Mouse (Mus musculus): ENCODE measurements at regions not wholly inside any gene's neighbourhood (a gene's known extent, or its start where the extent isn't known, plus 50 kb on each side); places are given as distances from the start of the nearest gene placed in this dataset.

DNA sequence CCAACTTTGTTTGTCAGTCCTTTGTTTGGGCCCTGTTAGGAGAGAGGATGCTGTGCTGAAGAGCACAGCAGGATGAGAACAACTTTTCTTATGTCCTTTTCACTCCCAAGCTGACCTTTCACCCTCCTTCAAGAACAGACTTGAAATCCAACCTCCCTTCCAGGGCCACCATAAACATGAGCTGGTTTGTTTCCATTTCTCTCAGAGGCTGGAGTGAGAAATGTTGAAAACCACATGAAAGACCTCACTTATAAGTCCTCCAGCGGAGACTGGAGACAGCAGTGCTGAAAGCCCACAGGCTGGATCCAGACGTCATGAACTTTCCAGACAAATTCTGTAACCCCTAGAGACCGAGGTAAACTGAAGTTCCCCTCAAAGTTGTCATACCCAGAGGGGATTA, 761.3 kb downstream of the Flrt2 start:
- Histone ChIP-seq H3K9ac (replicated peaks) (no peak overlapping the region), H3K4me2 (replicated peaks) (no peak overlapping the region), H3K27ac (no peak overlapping the region), H3K4me1 (replicated peaks) (no peaks in the 10 kb centered on the region), H3K27me3 (no peaks in the 10 kb centered on the region), H3K36me3 (no peaks in the 10 kb centered on the region), H3K4me3 (replicated peaks) (no peak overlapping the region), H3K9me3 (no peaks in the 10 kb centered on the region)
- 11% methylated on average over 3 of the region's 3 CpGs for WGBS
- ATAC-seq: no peak

DNA sequence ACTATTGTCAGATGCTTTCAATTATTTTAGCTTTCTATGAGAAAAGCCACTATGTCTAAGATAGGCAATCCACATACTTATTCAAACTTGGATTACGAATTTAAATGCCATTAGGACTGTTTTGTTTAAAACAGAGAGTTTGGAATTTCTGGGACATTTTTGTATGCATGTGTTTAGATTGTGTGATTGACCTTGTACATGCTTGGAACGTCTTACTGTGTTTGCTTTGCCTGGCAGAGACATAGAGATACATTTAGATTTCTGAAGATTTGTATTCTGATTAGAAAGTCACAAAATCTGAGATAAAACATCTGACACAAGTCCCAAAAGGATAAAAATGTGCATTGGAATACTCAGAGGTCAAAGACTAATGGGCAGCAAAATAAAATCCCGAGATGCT, 784.3 kb downstream of the Flrt2 start:
- no peak overlapping the region for H3K4me2 ChIP-seq (replicated peaks)
- H3K9me3 ChIP-seq: no peaks in the 10 kb centered on the region
- no peak overlapping the region for H3K4me3 ChIP-seq (replicated peaks)
- ATAC-seq: no peak
- H3K27me3 ChIP-seq: no peaks in the 10 kb centered on the region
- H3K9ac ChIP-seq (replicated peaks): no peak overlapping the region
- H3K4me1 ChIP-seq (replicated peaks): no peaks in the 10 kb centered on the region
- H3K36me3 ChIP-seq: no peaks in the 10 kb centered on the region
- 74% methylated on average over 3 of the region's 3 CpGs for WGBS
- no peak overlapping the region for H3K27ac ChIP-seq

DNA sequence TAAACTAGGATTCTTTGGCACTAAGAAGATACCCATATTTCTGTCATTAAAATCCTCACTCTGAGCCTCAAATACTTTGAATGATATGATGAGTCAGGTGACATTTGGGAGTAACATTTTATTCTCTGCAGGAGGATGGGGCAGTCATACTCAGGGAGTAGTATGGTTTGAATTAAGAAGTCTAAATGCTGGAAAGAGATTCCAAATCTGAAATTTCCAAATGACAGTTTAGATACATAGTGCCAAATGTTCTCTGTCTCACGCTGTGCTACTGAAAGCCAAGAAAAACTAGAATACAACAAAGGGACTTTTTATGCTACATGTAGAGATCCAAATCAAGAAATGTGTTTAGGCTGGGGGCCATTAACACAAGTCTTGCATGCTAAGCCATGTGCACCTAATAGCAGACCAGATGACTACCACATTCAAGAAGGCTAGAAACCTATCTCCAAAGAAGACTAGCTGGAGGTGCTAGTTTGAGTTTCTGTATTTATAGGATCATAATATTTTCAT, 796.5 kb downstream of the Flrt2 start:
- 100% methylated on average over 1 of the region's 1 CpGs for WGBS
- ATAC-seq: no peak
- H3K4me3 ChIP-seq (replicated peaks): no peak overlapping the region
- H3K9ac ChIP-seq (replicated peaks): no peak overlapping the region
- no peaks in the 10 kb centered on the region for H3K9me3 ChIP-seq
- no peak overlapping the region for H3K27ac ChIP-seq
- no peaks in the 10 kb centered on the region for H3K36me3 ChIP-seq
- H3K4me1 ChIP-seq (replicated peaks): no peaks in the 10 kb centered on the region
- no peaks in the 10 kb centered on the region for H3K27me3 ChIP-seq
- H3K4me2 ChIP-seq (replicated peaks): no peak overlapping the region

DNA sequence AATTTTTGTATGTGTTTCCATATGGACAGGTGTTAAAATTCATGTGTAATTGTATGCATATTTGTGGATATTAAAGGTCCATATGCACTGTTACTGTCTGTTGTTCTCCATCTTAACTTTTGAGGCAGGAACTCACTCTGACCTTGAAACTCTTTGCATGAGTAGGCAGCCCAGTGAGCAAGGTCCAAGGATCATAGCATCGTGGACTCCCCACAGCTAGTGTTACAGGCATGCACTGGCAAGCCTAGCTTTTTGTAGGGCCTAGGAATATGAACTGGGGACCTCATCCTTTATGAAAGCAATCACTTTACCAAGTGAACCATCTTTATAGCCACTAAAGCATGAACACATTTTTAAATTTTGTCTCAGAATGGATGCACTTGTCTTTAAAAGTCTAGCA, 817.6 kb downstream of the Flrt2 start:
- no peak for ATAC-seq
- Histone ChIP-seq H3K36me3 (no peaks in the 10 kb centered on the region), H3K27ac (no peak overlapping the region), H3K4me3 (replicated peaks) (no peak overlapping the region), H3K4me2 (replicated peaks) (no peak overlapping the region), H3K9me3 (no peaks in the 10 kb centered on the region), H3K27me3 (no peaks in the 10 kb centered on the region), H3K4me1 (replicated peaks) (no peaks in the 10 kb centered on the region), H3K9ac (replicated peaks) (no peak overlapping the region)
- WGBS: 83% methylated on average over 1 of the region's 1 CpGs

DNA sequence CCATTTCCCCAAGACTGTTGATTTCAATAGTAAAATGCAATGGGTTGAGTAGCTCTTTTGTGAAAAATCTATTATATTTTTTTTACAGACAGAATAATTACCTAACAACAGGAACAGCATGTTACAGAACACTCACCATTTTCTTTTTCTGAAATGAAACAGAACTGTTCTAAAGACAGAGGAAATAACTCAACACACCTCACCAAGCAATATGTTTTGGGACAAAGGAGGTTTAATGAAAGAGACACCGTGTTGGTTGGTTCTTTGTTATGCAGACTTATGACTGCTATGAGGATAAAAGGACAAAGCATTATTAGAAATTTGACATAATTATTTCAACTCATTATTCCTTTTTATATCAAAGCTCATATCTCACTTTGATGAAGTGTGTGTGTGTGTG, 866.8 kb downstream of the Flrt2 start:
- Histone ChIP-seq H3K9ac (replicated peaks) (no peak overlapping the region), H3K4me1 (replicated peaks) (no peaks in the 10 kb centered on the region), H3K27me3 (no peaks in the 10 kb centered on the region), H3K36me3 (no peaks in the 10 kb centered on the region), H3K9me3 (no peaks in the 10 kb centered on the region), H3K27ac (no peak overlapping the region), H3K4me3 (replicated peaks) (no peak overlapping the region), H3K4me2 (replicated peaks) (no peak overlapping the region)
- WGBS: 62% methylated on average over 1 of the region's 1 CpGs
- no peak for ATAC-seq

DNA sequence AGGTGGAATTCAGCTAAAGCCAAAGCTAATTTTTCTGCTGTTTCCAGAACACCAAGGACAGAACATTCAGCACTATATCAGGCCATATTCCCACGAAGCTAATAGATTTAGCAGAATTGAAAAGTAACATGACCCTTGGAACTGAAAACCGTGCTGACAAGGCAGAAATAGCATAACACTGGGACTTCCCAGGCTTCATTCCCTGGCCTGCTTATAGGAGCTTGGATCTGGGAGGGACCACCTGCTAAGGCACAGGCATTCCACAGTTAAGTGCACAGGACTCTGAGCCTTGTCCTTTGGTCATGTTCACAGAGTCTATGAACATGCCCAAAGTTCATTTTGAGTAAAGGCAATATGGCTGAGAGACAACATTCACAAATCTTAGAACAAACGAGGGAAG, 902.8 kb downstream of the Flrt2 start:
- Histone ChIP-seq H3K9me3 (peaks cover 4% of the 10 kb centered on the region; the same call in 1 of the 2 replicates), H3K27ac (no peak overlapping the region), H3K4me3 (replicated peaks) (no peak overlapping the region), H3K4me2 (replicated peaks) (no peak overlapping the region), H3K36me3 (no peaks in the 10 kb centered on the region), H3K4me1 (replicated peaks) (no peaks in the 10 kb centered on the region), H3K9ac (replicated peaks) (no peak overlapping the region), H3K27me3 (no peaks in the 10 kb centered on the region)
- no peak for ATAC-seq
- WGBS: 58% methylated on average over 3 of the region's 3 CpGs

DNA sequence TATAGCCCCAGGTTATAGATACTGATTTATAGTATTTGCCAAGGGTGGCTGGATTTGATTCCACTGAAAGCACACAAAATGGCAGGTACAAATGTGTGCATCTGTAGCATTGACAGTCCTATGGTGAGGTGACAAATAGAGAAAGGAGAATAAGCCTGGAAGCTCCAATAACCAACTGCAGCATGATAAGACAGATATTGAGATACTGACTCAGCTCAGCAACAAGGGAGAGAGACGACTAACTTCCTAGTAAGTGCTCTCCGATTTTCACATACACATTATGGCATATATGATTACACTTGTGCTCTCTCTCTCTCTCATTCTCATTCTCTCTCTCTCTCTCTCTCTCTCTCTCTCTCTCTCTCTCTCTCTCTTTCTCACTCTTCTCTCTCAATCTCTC, 923.1 kb downstream of the Flrt2 start:
- H3K9ac ChIP-seq (replicated peaks): no peak overlapping the region
- no peaks in the 10 kb centered on the region for H3K27me3 ChIP-seq
- no peak overlapping the region for H3K27ac ChIP-seq
- H3K4me3 ChIP-seq (replicated peaks): no peak overlapping the region
- no peak overlapping the region for H3K4me2 ChIP-seq (replicated peaks)
- H3K4me1 ChIP-seq (replicated peaks): no peaks in the 10 kb centered on the region
- 93% methylated on average over 2 of the region's 2 CpGs for WGBS
- no peaks in the 10 kb centered on the region for H3K9me3 ChIP-seq
- no peak for ATAC-seq
- no peaks in the 10 kb centered on the region for H3K36me3 ChIP-seq

DNA sequence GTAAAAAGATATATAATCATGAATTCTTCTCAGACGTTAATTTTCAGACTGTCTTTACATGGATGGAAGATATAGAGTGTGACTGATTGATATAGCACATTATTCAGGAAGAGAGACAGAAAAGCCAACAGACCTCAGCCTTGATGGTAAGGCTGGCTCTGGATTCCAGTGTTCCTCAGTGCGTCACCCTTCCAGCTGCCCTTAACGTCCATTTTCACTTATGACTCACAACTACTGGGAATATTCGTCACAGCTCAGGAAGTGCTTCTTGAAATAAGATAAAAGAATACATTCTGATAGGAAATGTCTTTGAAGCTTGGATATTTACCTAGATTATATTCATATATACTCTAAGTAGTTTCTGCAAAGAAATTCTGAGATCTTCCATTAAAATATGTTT, 923.8 kb downstream of the Flrt2 start:
- no peak overlapping the region for H3K27ac ChIP-seq
- no peak for ATAC-seq
- 84% methylated on average over 4 of the region's 4 CpGs for WGBS
- H3K4me2 ChIP-seq (replicated peaks): no peak overlapping the region
- H3K36me3 ChIP-seq: no peaks in the 10 kb centered on the region
- H3K4me3 ChIP-seq (replicated peaks): no peak overlapping the region
- H3K27me3 ChIP-seq: no peaks in the 10 kb centered on the region
- H3K4me1 ChIP-seq (replicated peaks): no peaks in the 10 kb centered on the region
- H3K9me3 ChIP-seq: no peaks in the 10 kb centered on the region
- no peak overlapping the region for H3K9ac ChIP-seq (replicated peaks)

DNA sequence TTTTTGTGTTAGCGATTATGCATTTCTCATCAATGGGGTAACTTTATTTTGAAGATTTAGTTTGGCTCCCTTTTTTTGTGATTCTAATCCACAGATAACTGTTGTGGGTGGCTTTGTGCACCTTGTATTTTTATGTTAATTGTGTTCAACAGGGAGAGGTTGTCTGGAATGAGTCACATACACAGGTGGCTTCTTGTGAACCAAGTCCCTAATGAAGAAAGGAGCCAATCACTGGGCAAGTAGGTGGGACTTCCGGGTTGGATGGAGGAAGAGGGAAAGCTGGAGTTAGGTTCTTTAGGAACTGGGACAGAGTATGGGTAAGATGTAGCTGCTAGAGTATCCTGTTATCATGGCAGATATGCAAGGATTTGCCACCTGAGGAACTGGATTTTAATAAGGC, 925.2 kb downstream of the Flrt2 start:
- WGBS: 94% methylated on average over 2 of the region's 2 CpGs
- no peaks in the 10 kb centered on the region for H3K36me3 ChIP-seq
- H3K4me2 ChIP-seq (replicated peaks): no peak overlapping the region
- no peaks in the 10 kb centered on the region for H3K9me3 ChIP-seq
- no peak for ATAC-seq
- no peaks in the 10 kb centered on the region for H3K4me1 ChIP-seq (replicated peaks)
- H3K27me3 ChIP-seq: no peaks in the 10 kb centered on the region
- no peak overlapping the region for H3K27ac ChIP-seq
- H3K4me3 ChIP-seq (replicated peaks): no peak overlapping the region
- H3K9ac ChIP-seq (replicated peaks): no peak overlapping the region

Data from midbrain, embryonic 13.5 days (tissue).